Mouse (Mus musculus) embryonic facial prominence, embryonic 14.5 days (tissue): ENCODE results near the gene Vnn3. TPM values are rescaled to one million over a fixed set of nuclear protein-coding genes. Genes with fewer than 3 reads are reported as not detected.

Experiments used
- ATAC-seq: fragments of 200-750 bp; cut with Nextera tagmentation; 2 replicates; pipeline ENCODE4 v1.8.0; 2017; ENCODE audit warnings: low read depth, moderate number of reproducible peaks, moderate TSS enrichment
- DNase-seq: peaks from one replicate; pipeline ENCODE4 v3.0.0-alpha.2; 2015; ENCODE audit warnings: low spot score
- H3K27ac ChIP-seq: fragments of 300-500 bp; sonication (generic); replicated peaks from 2 replicates; pipeline ENCODE4 v1.5.1; 2014; ENCODE audit warnings: low read depth, mild to moderate bottlenecking, low read length, moderate library complexity
- H3K27me3 ChIP-seq: fragments of 300-500 bp; sonication (generic); replicated peaks from 2 replicates; pipeline ENCODE4 v1.6.1; 2014; ENCODE audit warnings: low read length; ENCODE audit not compliant: control insufficient read depth, insufficient read depth
- H3K36me3 ChIP-seq: fragments of 300-500 bp; sonication (generic); 2 replicates; pipeline ENCODE4 v1.6.1; 2014; ENCODE audit warnings: low read length, mixed read lengths; ENCODE audit not compliant: control insufficient read depth, insufficient read depth
- H3K4me1 ChIP-seq: fragments of 300-500 bp; sonication (generic); 2 replicates; pipeline ENCODE4 v1.6.1; 2014; ENCODE audit warnings: antibody characterized with exemption, low read length; ENCODE audit not compliant: control insufficient read depth, insufficient read depth
- H3K4me2 ChIP-seq: fragments of 300-500 bp; sonication (generic); 2 replicates; pipeline ENCODE4 v1.6.1; 2014; ENCODE audit warnings: low read depth, mild to moderate bottlenecking, low read length, moderate library complexity, mixed read lengths
- H3K4me3 ChIP-seq: fragments of 300-500 bp; sonication (generic); 2 replicates; pipeline ENCODE4 v1.5.1; 2014; ENCODE audit warnings: low read depth, mild to moderate bottlenecking, low read length
- H3K9ac ChIP-seq: fragments of 300-500 bp; sonication (generic); 2 replicates; pipeline ENCODE4 v1.6.1; 2014; ENCODE audit warnings: low read depth, mild to moderate bottlenecking, low read length, moderate library complexity, mixed read lengths
- H3K9me3 ChIP-seq: fragments of 300-500 bp; sonication (generic); 2 replicates; pipeline ENCODE4 v1.6.1; 2016; ENCODE audit warnings: low read length; ENCODE audit not compliant: control insufficient read depth
- WGBS: fragments of 180-500 bp; shearing (Covaris S2); extraction: QIAGEN DNeasy Blood & Tissue Kit; methylation state at CpG from one replicate; pipeline ENCODE4 v1.1.7; 2014; 5-methylcytosine and 5-hydroxymethylcytosine counted together
- polyA plus RNA-seq: library from polyadenylated mRNA; unstranded; fragments of >200 nt; fragmentation: Nextera tagmentation; extraction: Ambion mirVana; gene quantifications from 2 replicates; pipeline ENCODE4 v1.2.1, GENCODE M21; 2014

Gene Vnn3
- polyA plus RNA-seq, 1 experiment from 2014 or later = 0.13 TPM

- Histone ChIP-seq H3K27ac (no peak overlapping the region), H3K27me3 (no peaks in the 10 kb centered on the region), H3K36me3 (no peaks in the 10 kb centered on the region), H3K9me3 (no peaks in the 10 kb centered on the region), H3K4me3 (no peak overlapping the region), H3K9ac (no peak overlapping the region), H3K4me2 (no peak overlapping the region), H3K4me1 (no peaks in the 10 kb centered on the region)
- no peak for ATAC-seq
- DNase-seq = no peak
- 95% methylated on average over 1 of the region's 1 CpGs for WGBS
These were observed 54.4 kb downstream of the Vnn3 start for GRCm38 (mm10) chr10:23905661-23906060.

Other genes with a start within 250 kb of the Vnn3 start
- gene Rps12, start 64.2 kb upstream of the Vnn3 start, polyA plus RNA-seq = 254 and 271 TPM in 2 replicates
- 18.5 and 18.8 TPM in 2 replicates for gene Slc18b1, start 54.5 kb upstream of the Vnn3 start, polyA plus RNA-seq
- 1.1 and 1.2 TPM in 2 replicates for gene Vnn1, start 43.2 kb downstream of the Vnn3 start, polyA plus RNA-seq
- gene Taar1, start 68.9 kb downstream of the Vnn3 start, polyA plus RNA-seq = not detected in 2 replicates
- gene Taar2, start 87.1 kb downstream of the Vnn3 start, polyA plus RNA-seq = 0.21 TPM in 1 of 2 replicates, not detected in the other
- not detected in 2 replicates for gene Taar3, start 98.1 kb downstream of the Vnn3 start, polyA plus RNA-seq
- not detected in 2 replicates for gene Taar4, start 109.0 kb downstream of the Vnn3 start, polyA plus RNA-seq
- gene Taar5, start 119.2 kb downstream of the Vnn3 start, polyA plus RNA-seq = not detected in 2 replicates
- gene Taar6, start 134.2 kb downstream of the Vnn3 start, polyA plus RNA-seq = not detected in 2 replicates
- not detected in 2 replicates for gene Taar7a, start 142.0 kb downstream of the Vnn3 start, polyA plus RNA-seq
- not detected in 2 replicates for gene Taar7b, start 148.5 kb downstream of the Vnn3 start, polyA plus RNA-seq
- not detected in 2 replicates for gene Taar7d, start 175.8 kb downstream of the Vnn3 start, polyA plus RNA-seq
- gene Taar7e, start 186.2 kb downstream of the Vnn3 start, polyA plus RNA-seq = not detected in 2 replicates
- gene Taar7f, start 198.0 kb downstream of the Vnn3 start, polyA plus RNA-seq = not detected in 2 replicates
- gene Taar8a, start 225.0 kb downstream of the Vnn3 start, polyA plus RNA-seq = not detected in 2 replicates
- not detected in 2 replicates for gene Taar8b, start 240.8 kb downstream of the Vnn3 start, polyA plus RNA-seq